Mouse (Mus musculus) layer of hippocampus, postnatal 36 days (tissue): ENCODE results near the gene Baiap2l2. TPM values are rescaled to one million over a fixed set of nuclear protein-coding genes. Genes with fewer than 3 reads are reported as not detected.

Experiments
- DNase-seq, 2 experiments: peaks; one replicate each; pipeline ENCODE4 v3.0.0; 2022
- total RNA-seq, 2 experiments: library from RNA; stranded (reverse); gene quantifications; 2 replicates each; pipeline ENCODE4 v1.2.3; 2021

The Baiap2l2 gene
- 1 to 10 TPM; 1.8 to 2.6 TPM for total RNA-seq

- DNase-seq, result no peak
Observed at GRCm38 (mm10) chr15:79285399-79285798, at the start of gene Baiap2l2. Gene Baiap2l2 (minus strand): TSS chr15:79285537.

GRCm38 (mm10) chr15:79333409-79333808, 48.1 kb upstream of the Baiap2l2 start:
- no peak for DNase-seq

GRCm38 (mm10) chr15:79330521-79330920, 45.2 kb upstream of the Baiap2l2 start:
- no peak for DNase-seq

DNA sequence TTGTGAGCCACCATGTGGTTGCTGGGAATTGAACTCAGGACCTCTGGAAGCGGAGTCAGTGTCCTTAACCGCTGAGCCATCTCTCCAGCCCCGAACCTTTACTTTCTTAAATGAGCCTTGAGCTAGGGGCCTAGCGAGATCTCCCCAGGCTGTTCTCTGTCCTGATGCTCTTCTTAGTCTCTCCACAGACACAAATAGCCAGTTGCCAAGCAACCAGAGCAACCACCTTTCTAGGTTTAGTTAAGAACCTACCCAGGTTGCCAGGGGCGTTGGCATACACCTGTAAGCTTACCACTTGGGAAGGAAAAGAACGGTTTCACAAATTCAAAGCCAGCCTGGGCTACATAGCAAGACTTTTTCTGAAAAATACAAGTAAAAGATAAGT, 44.6 kb upstream of the Baiap2l2 start:
- no peak for DNase-seq

GRCm38 (mm10) chr15:79329346-79329978, 44.1 kb upstream of the Baiap2l2 start:
- no peak for DNase-seq

- no peak for DNase-seq
Observed at GRCm38 (mm10) chr15:79328939-79329275, 43.6 kb upstream of the Baiap2l2 start.

- DNase-seq, result peak; percentile 97 to 99
Observed at GRCm38 (mm10) chr15:79328058-79328938, 43.0 kb upstream of the Baiap2l2 start, which contains the start of gene Pla2g6. Gene Pla2g6 (minus strand): TSS chr15:79328390.

GRCm38 (mm10) chr15:79326971-79327961, 41.9 kb upstream of the Baiap2l2 start:
- DNase-seq, result peak in 1 of 2 experiments; percentile 29

- no peak for DNase-seq
Observed at GRCm38 (mm10) chr15:79326264-79326663, 40.9 kb upstream of the Baiap2l2 start.

DNA sequence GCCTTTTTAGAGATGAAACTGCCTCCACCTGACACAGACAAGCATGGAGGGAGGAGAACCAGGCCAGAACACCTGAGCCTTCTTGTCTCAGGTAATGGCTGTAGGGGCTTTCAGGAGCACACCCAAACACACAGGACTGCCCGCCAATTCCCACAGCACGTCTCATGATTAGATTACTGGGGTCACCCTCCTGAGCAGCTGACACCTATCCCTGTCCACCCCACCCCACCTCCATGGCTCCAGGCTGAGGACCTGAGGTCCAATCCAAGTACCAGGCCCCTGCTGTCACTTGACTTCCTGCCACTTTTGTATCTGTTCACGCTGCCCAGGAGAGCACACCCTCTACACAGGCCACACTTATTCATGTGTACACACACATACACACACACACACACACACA, 40.4 kb upstream of the Baiap2l2 start:
- DNase-seq, result no peak

DNA sequence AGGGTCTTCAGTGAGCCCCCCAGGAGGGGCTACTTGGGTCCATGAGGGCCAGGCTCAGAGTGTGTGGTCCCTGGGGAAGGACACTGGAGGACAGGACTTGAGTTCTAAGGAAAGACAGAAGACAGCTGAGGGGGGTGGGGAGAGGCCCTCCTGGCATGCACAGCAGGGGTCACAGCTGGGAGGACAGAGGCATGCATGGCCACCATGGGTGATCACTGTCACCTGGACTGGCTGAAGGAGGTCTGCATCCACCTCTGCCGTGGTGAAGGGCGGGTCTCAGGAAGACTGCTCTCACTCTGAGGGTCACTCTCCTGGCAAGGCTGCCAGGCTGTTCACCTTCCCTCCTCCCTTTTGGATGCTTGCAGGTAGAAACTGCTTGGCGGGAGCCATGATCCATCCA, 39.0 kb upstream of the Baiap2l2 start:
- DNase-seq, result no peak

DNA sequence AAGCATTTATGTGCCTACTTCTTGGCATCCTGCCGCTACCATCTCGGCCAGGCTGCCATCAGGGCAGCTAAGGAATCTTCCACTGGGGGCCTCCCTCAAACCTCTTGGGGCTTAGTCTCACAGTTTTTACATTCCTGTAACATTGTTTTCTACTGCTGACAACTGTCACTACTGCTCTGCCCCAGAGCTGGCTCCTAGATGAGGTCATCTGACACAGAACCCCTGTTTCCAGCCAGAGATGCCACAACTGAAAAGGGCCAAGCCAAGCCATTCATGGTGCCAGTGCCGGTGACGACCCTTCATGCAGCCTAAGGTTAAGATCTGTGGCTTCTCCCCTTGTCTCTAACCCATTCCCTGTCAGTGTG, 38.4 kb upstream of the Baiap2l2 start:
- DNase-seq, result no peak

GRCm38 (mm10) chr15:79322991-79323790, 37.9 kb upstream of the Baiap2l2 start:
- DNase-seq, result no peak

GRCm38 (mm10) chr15:79322281-79322990, 37.1 kb upstream of the Baiap2l2 start:
- DNase-seq, result no peak

GRCm38 (mm10) chr15:79321733-79322190, 36.4 kb upstream of the Baiap2l2 start:
- no peak for DNase-seq

GRCm38 (mm10) chr15:79313848-79314369, 28.6 kb upstream of the Baiap2l2 start:
- no peak for DNase-seq

GRCm38 (mm10) chr15:79307861-79308260, 22.5 kb upstream of the Baiap2l2 start:
- no peak for DNase-seq

DNA sequence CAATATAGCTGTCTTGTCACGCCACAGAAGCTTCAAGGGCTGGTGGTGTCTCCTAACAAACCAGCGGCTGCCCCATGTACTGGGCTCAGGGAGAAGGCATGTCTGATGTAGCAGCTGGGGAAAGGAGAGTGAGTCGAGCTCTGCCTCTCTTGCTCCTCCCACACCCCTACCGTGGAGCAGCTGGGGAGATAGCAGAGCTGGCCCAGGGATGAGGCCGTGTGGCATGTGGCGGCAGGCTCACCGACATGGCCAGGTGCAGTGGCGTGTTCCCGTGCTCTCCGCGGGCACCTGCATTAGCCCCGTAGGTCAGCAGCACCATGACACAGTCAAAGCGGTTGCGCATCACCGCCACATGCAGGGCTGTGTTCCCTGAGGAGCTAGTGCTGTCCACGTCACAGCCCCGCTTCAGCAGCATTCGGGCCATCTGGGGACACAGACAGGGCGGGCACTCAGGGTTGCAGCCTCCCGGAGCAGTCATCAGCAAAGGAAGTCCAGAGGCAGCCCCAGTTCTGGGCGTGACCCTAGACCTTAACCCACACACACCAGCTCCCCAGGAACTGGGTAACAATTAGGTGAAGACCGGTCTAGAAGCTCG, 20.8 kb upstream of the Baiap2l2 start:
- no peak for DNase-seq

- no peak for DNase-seq
Observed at GRCm38 (mm10) chr15:79304832-79305231, 19.5 kb upstream of the Baiap2l2 start.

GRCm38 (mm10) chr15:79303725-79304124, 18.4 kb upstream of the Baiap2l2 start:
- no peak for DNase-seq
